Mouse (Mus musculus): Measurements from ENCODE around the gene Cldn34b4.

Gene Cldn34b4

DNA sequence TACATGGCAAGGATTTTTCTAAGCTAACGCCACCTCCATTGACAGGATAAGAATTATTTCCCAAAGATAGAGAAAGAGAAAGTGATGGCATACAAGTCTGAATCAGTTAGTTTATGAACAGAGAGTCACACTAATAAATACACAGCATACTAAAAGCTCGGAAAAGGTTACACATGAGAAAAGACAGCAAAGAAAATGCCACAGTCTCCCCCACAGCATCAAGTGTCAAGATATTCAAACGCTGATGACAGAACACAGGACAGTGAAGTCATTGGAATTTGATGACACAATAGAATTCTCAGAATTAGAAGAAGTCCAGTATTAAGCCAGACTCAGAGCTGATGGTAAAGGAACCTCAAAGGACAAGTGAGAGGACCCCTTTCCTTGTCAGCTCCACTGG, at the start of gene Cldn34b4:
TSS of gene Cldn34b4 (plus strand) at position 301 of the 400 bp plus-strand sequence.
- no peak for DNase-seq (ENCODE audit: extremely low read depth, low read depth, low spot score)
